Mouse (Mus musculus) olfactory bulb, adult 2 months (tissue): ENCODE measurements around the gene Prkcb.

Source experiments
- CTCF ChIP-seq: fragments of 200-500 bp; IDR thresholded peaks from 2 replicates; pipeline ENCODE4 v1.5.1; 2012; ENCODE audit warnings: low read depth, mild to moderate bottlenecking, low read length, moderate library complexity; ENCODE audit not compliant: insufficient read depth
- POLR2A ChIP-seq: fragments of 200-500 bp; IDR thresholded peaks from 2 replicates; pipeline ENCODE4 v1.6.1; 2012; ENCODE audit warnings: mild to moderate bottlenecking, low read depth, low read length, moderate library complexity; ENCODE audit not compliant: insufficient read depth

GRCm38 (mm10) chr7:122595897-122596296 lies 307.3 kb downstream of the Prkcb start:
- TF ChIP-seq CTCF (no peak), POLR2A (no peak)
